Mouse (Mus musculus) stomach, postnatal 0 days (tissue): Measurements from ENCODE around the gene Ctnnd2.

Source experiments
- CTCF ChIP-seq: IDR thresholded peaks from 2 replicates; pipeline ENCODE4 v1.5.1; 2016; ENCODE audit warnings: antibody characterized with exemption, low read depth, mild to moderate bottlenecking, moderate library complexity
- EP300 ChIP-seq: optimal IDR thresholded peaks from 2 replicates; pipeline ENCODE3; 2016; ENCODE audit warnings: antibody characterized with exemption

DNA sequence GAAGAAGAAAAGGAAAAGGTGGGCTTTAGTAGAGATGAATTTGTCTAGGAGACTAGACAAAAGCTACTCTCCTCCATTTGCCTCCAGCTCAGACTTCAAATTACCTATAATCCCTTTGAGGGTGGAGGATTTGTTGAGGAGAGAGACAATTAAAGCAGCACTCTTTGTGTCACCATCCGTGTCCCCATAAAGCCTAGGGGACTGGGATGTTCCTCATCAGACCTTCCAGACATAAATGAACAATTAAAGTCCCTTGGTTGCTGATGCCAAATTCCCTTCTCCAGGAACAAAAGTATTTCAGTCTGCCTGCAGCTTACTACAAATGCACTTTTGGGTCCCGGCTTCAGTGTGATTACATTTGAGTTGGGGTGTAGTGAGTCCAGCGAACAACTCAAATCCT is 340.1 kb downstream of the Ctnnd2 start:
- no peak for TF ChIP-seq CTCF
- no peak for TF ChIP-seq EP300
